Comparison of ENCODE assay signal across 13 mouse cellular contexts in the genomic region with DNA sequence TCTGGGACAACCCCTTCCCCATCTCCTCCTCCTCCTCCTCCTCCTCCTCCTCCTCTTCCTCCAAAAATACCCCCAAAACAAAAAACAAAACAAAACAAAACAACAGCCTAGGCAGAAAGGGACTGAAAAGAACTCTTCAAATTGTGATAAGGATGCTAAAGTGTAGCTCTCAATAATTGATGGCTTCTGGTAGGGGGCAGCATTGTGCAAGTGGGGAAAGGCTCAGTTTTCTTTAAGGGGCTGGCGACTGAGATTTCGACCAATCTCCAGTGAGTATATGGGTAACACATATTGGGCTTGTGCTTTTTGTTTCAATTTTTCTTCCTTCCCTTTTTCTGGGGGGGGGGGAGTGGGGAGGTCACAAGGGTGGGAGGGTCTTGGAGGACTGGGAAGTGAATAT. TPM values are rescaled to one million over a fixed set of nuclear protein-coding genes. Genes with fewer than 3 reads are reported as not detected.
A peak's percentile ranks its signal among the peaks of the same experiment; 100 is the strongest.
DNase-seq lines count a peak whose midpoint lies in the region; TF ChIP-seq lines count a peak whose summit lies in the region.
"Had no signal": no experiment of that assay in that cellular context is flagged by ENCODE, and none has a peak within 500 bp of the region (broad histone marks: within the 10 kb centered on the region; RNA-seq: fewer than 3 reads in every experiment).

No protein-coding gene starts in this region.

- peak; percentile 34 for TF ChIP-seq CTCF in layer of hippocampus, adult 2 months (conservative IDR thresholded peaks at IDR 0.05)

- no peak overlapping the region for H3K27ac ChIP-seq in layer of hippocampus, adult 2 months
- H3K27ac ChIP-seq: embryonic facial prominence, embryonic 15.5 days; heart, embryonic 10.5 days; hindbrain, embryonic 13.5 days; lung, embryonic 15.5 days had no signal

- DNase-seq in embryo, embryonic 10 days (ENCODE audit: low spot score) = peak; percentile 29
- DNase-seq in embryo, embryonic 9.5 days (ENCODE audit: extremely low spot score) = no peak
- no peak for DNase-seq in layer of hippocampus, adult 2 months (ENCODE audit: low spot score in 2 of 2)
- DNase-seq in layer of hippocampus, postnatal 14 days (ENCODE audit: low spot score in 2 of 2) = no peak
- DNase-seq in A20 (ENCODE audit: low read depth, low spot score) = peak; percentile 20
- peak; percentile 53 for DNase-seq in embryo, embryonic 10.5 days (ENCODE audit: low spot score)
- DNase-seq in layer of hippocampus, adult 18-20 months (ENCODE audit: low spot score in 2 of 2) = no peak
- no peak for DNase-seq in adrenal gland, postnatal 14 days

- H3K4me3 ChIP-seq in layer of hippocampus, adult 2 months = no peak overlapping the region
- H3K4me3 ChIP-seq: embryonic facial prominence, embryonic 15.5 days; heart, embryonic 10.5 days; hindbrain, embryonic 13.5 days; lung, embryonic 15.5 days had no signal

RNA-seq across cellular contexts. Expression of a gene that starts 37.9 kb away (rescaled TPM):
- 100 to 1,000 TPM; 109 to 113 TPM for total RNA-seq in layer of hippocampus, adult 2 months (2021)
- total RNA-seq in layer of hippocampus, postnatal 14 days (2021) = 100 to 1,000 TPM; 105 to 111 TPM
- total RNA-seq in layer of hippocampus, adult 18-20 months (2021) = 100 to 1,000 TPM; 104 to 108 TPM
- 13.8 and 14.2 TPM in 2 replicates for total RNA-seq in adrenal gland, postnatal 14 days (2021)
- total RNA-seq: monocyte, adult 5-6 weeks had no signal

Comparison
In these comparisons a context has a peak if more than half of its experiments do, and no peak if none do; other contexts are left out.
1. DNase-seq: peak in embryo, embryonic 10 days (single experiment), A20 (single experiment) and embryo, embryonic 10.5 days (single experiment); none in embryo, embryonic 9.5 days (single experiment), layer of hippocampus, adult 2 months (0 of 2), layer of hippocampus, postnatal 14 days (0 of 2), layer of hippocampus, adult 18-20 months (0 of 2) and adrenal gland, postnatal 14 days (single experiment).